In genomic region chr9:65547844-65548243, GRCm38 (mm10) we compare ENCODE assay signal across 15 mouse cellular contexts. TPM values are rescaled to one million over a fixed set of nuclear protein-coding genes. Genes with fewer than 3 reads are reported as not detected.
A peak's percentile ranks its signal among the peaks of the same experiment; 100 is the strongest.
DNase-seq lines count a peak whose midpoint lies in the region; ATAC-seq and TF ChIP-seq lines count a peak whose summit lies in the region.
"Had no signal": no experiment of that assay in that cellular context is flagged by ENCODE, and none has a peak within 500 bp of the region (broad histone marks: within the 10 kb centered on the region; RNA-seq: fewer than 3 reads in every experiment).

No protein-coding gene starts in this region.

- H3K4me3 ChIP-seq in forebrain, embryonic 10.5 days = no peak overlapping the region
- no peak overlapping the region for H3K4me3 ChIP-seq in forebrain, embryonic 13.5 days
- H3K4me3 ChIP-seq in liver, embryonic 12.5 days = no peak overlapping the region
- H3K4me3 ChIP-seq in embryonic facial prominence, embryonic 13.5 days = no peak overlapping the region
- H3K4me3 ChIP-seq in liver, postnatal 0 days (ENCODE audit: low read depth, low read length) = no peak overlapping the region
- H3K4me3 ChIP-seq: erythroblast, embryonic 14.5 days; midbrain, embryonic 12.5 days had no signal

- no peak for TF ChIP-seq CTCF in liver, postnatal 0 days (IDR thresholded peaks at IDR 0.05; ENCODE audit: low read depth)

- no peak for ATAC-seq in forebrain, embryonic 13.5 days
- no peak for ATAC-seq in liver, embryonic 12.5 days
- ATAC-seq in embryonic facial prominence, embryonic 13.5 days (ENCODE audit: insufficient number of reproducible peaks, insufficient read depth, low FRiP score, low TSS enrichment, low read depth) = no peak
- ATAC-seq in liver, postnatal 0 days = no peak

- 0 out of 2 replicates have a peak, but pooled peaks cover 2% of the 10 kb centered on the region for H3K36me3 ChIP-seq in forebrain, embryonic 10.5 days (replicated peaks)
- H3K36me3 ChIP-seq in forebrain, embryonic 13.5 days (ENCODE audit: poor library complexity, severe bottlenecking) = no peaks in the 10 kb centered on the region
- peaks cover 17% of the 10 kb centered on the region for H3K36me3 ChIP-seq in liver, embryonic 12.5 days
- 0 out of 2 replicates have a peak, but pooled peaks cover 4% of the 10 kb centered on the region for H3K36me3 ChIP-seq in embryonic facial prominence, embryonic 13.5 days
- peaks cover 7% of the 10 kb centered on the region; the same call in 1 of the 2 replicates for H3K36me3 ChIP-seq in liver, postnatal 0 days (replicated peaks; ENCODE audit: insufficient read depth, low read length)
- H3K36me3 ChIP-seq: midbrain, embryonic 12.5 days had no signal

- no peaks in the 10 kb centered on the region for H3K9me3 ChIP-seq in forebrain, embryonic 10.5 days
- H3K9me3 ChIP-seq in forebrain, embryonic 13.5 days (replicated peaks) = no peaks in the 10 kb centered on the region
- no peaks in the 10 kb centered on the region for H3K9me3 ChIP-seq in liver, embryonic 12.5 days (replicated peaks)
- H3K9me3 ChIP-seq in embryonic facial prominence, embryonic 13.5 days = no peaks in the 10 kb centered on the region
- H3K9me3 ChIP-seq in liver, postnatal 0 days (ENCODE audit: low read length) = no peaks in the 10 kb centered on the region
- H3K9me3 ChIP-seq: midbrain, embryonic 12.5 days had no signal

- TF ChIP-seq EP300 in liver, postnatal 0 days (IDR thresholded peaks at IDR 0.05; ENCODE audit: low read depth) = no peak

- no peak overlapping the region for H3K9ac ChIP-seq in forebrain, embryonic 13.5 days
- H3K9ac ChIP-seq in liver, embryonic 12.5 days = no peak overlapping the region
- 0 out of 2 replicates have a peak overlapping the region, but pooled peaks have one; percentile 49 for H3K9ac ChIP-seq in embryonic facial prominence, embryonic 13.5 days
- no peak overlapping the region for H3K9ac ChIP-seq in liver, postnatal 0 days (replicated peaks)
- H3K9ac ChIP-seq: midbrain, embryonic 12.5 days had no signal

- WGBS in forebrain, embryonic 10.5 days = 75% methylated on average over 4 of the region's 4 CpGs
- WGBS in forebrain, embryonic 13.5 days = 76% methylated on average over 4 of the region's 4 CpGs
- WGBS in liver, embryonic 12.5 days (ENCODE audit: insufficient replicate concordance) = 74% methylated on average over 4 of the region's 4 CpGs
- WGBS in embryonic facial prominence, embryonic 13.5 days = 55% methylated on average over 4 of the region's 4 CpGs
- WGBS in liver, postnatal 0 days (ENCODE audit: insufficient replicate concordance) = 56% methylated on average over 4 of the region's 4 CpGs

- no peak for DNase-seq in forebrain, embryonic 10.5 days (ENCODE audit: extremely low spot score, low spot score)
- no peak for DNase-seq in liver
- peak; percentile 11 for DNase-seq in liver, postnatal 0 days
- DNase-seq in layer of hippocampus, postnatal 14 days (ENCODE audit: low spot score in 2 of 2) = no peak
- DNase-seq in cerebellum, adult 18-20 months = no peak
- DNase-seq: kidney, adult 11 months; right cerebral cortex, postnatal 14 days had no signal

- no peak overlapping the region for H3K4me2 ChIP-seq in forebrain, embryonic 13.5 days
- no peak overlapping the region for H3K4me2 ChIP-seq in liver, embryonic 12.5 days
- no peak overlapping the region for H3K4me2 ChIP-seq in embryonic facial prominence, embryonic 13.5 days
- H3K4me2 ChIP-seq in liver, postnatal 0 days (ENCODE audit: low read depth, low read length) = no peak overlapping the region
- H3K4me2 ChIP-seq: heart, embryonic 11.5 days; midbrain, embryonic 12.5 days had no signal

- peaks cover 47% of the 10 kb centered on the region for H3K4me1 ChIP-seq in forebrain, embryonic 10.5 days
- H3K4me1 ChIP-seq in forebrain, embryonic 13.5 days = peaks cover 21% of the 10 kb centered on the region
- H3K4me1 ChIP-seq in liver, embryonic 12.5 days = peaks cover 76% of the 10 kb centered on the region
- H3K4me1 ChIP-seq in embryonic facial prominence, embryonic 13.5 days = peaks cover 54% of the 10 kb centered on the region
- H3K4me1 ChIP-seq in liver, postnatal 0 days (ENCODE audit: insufficient read depth) = peaks cover 67% of the 10 kb centered on the region

- no peaks in the 10 kb centered on the region for H3K27me3 ChIP-seq in forebrain, embryonic 10.5 days (ENCODE audit: poor library complexity, severe bottlenecking)
- no peaks in the 10 kb centered on the region for H3K27me3 ChIP-seq in forebrain, embryonic 13.5 days
- H3K27me3 ChIP-seq in liver, embryonic 12.5 days (replicated peaks) = no peaks in the 10 kb centered on the region
- H3K27me3 ChIP-seq in embryonic facial prominence, embryonic 13.5 days = no peaks in the 10 kb centered on the region
- H3K27me3 ChIP-seq in liver, postnatal 0 days (ENCODE audit: insufficient read depth, low read length) = no peaks in the 10 kb centered on the region
- H3K27me3 ChIP-seq: midbrain, embryonic 12.5 days had no signal

- H3K27ac ChIP-seq in forebrain, embryonic 10.5 days = peak overlapping the region; percentile 26; the same call in 1 of the 2 replicates
- H3K27ac ChIP-seq in forebrain, embryonic 13.5 days = no peak overlapping the region
- peak overlapping the region; percentile 37; the same call in 1 of the 2 replicates for H3K27ac ChIP-seq in liver, embryonic 12.5 days
- no peak overlapping the region for H3K27ac ChIP-seq in embryonic facial prominence, embryonic 13.5 days
- 0 out of 2 replicates have a peak overlapping the region, but pooled peaks have one; percentile 18 for H3K27ac ChIP-seq in liver, postnatal 0 days (ENCODE audit: low read depth)
- H3K27ac ChIP-seq: midbrain, embryonic 12.5 days had no signal

RNA-seq across cellular contexts. Expression of gene Ankdd1a, which starts 27.9 kb away (rescaled TPM):
- not detected in 2 replicates for polyA plus RNA-seq in forebrain, embryonic 10.5 days (2016; fragmentation: Nextera tagmentation; extraction: Ambion mirVana)
- 0.14 TPM in 1 of 2 replicates, not detected in the other for polyA plus RNA-seq in forebrain, embryonic 13.5 days (2015; fragmentation: Nextera tagmentation; extraction: Ambion mirVana)
- polyA plus RNA-seq in liver, embryonic 12.5 days (2016; fragmentation: Nextera tagmentation; extraction: Ambion mirVana) = not detected in 2 replicates
- not detected in 2 replicates for polyA plus RNA-seq in embryonic facial prominence, embryonic 13.5 days (2015; fragmentation: Nextera tagmentation; extraction: Ambion mirVana)
- polyA plus RNA-seq in liver, postnatal 0 days (2015; fragmentation: Nextera tagmentation; extraction: Ambion mirVana) = not detected in 2 replicates
- 1 to 10 TPM; 1.7 to 1.9 TPM for total RNA-seq in layer of hippocampus, postnatal 14 days (2021)
- total RNA-seq: ES-E14 had no signal
- polyA plus RNA-seq: erythroblast, embryonic 14.5 days; heart, embryonic 11.5 days; lung, embryonic 16.5 days had no signal

RNA-seq across cellular contexts. Expression of gene Plekho2, which starts 32.0 kb away (rescaled TPM):
- polyA plus RNA-seq in forebrain, embryonic 10.5 days (2016; fragmentation: Nextera tagmentation; extraction: Ambion mirVana) = 11.1 and 11.9 TPM in 2 replicates
- polyA plus RNA-seq in forebrain, embryonic 13.5 days (2015; fragmentation: Nextera tagmentation; extraction: Ambion mirVana) = 4.9 and 5.5 TPM in 2 replicates
- polyA plus RNA-seq in liver, embryonic 12.5 days (2016; fragmentation: Nextera tagmentation; extraction: Ambion mirVana) = 37.2 and 39.1 TPM in 2 replicates
- polyA plus RNA-seq in embryonic facial prominence, embryonic 13.5 days (2015; fragmentation: Nextera tagmentation; extraction: Ambion mirVana) = 12.6 TPM in 2 replicates
- 14.3 and 14.5 TPM in 2 replicates for polyA plus RNA-seq in liver, postnatal 0 days (2015; fragmentation: Nextera tagmentation; extraction: Ambion mirVana)
- 1 to 10 TPM; 7.5 to 9.4 TPM for total RNA-seq in layer of hippocampus, postnatal 14 days (2021)

RNA-seq across cellular contexts. Expression of gene Pif1, which starts 39.1 kb away (rescaled TPM):
- polyA plus RNA-seq in forebrain, embryonic 10.5 days (2016; fragmentation: Nextera tagmentation; extraction: Ambion mirVana) = 30.9 and 31.9 TPM in 2 replicates
- 21.2 and 21.5 TPM in 2 replicates for polyA plus RNA-seq in forebrain, embryonic 13.5 days (2015; fragmentation: Nextera tagmentation; extraction: Ambion mirVana)
- polyA plus RNA-seq in liver, embryonic 12.5 days (2016; fragmentation: Nextera tagmentation; extraction: Ambion mirVana) = 16.1 and 17.4 TPM in 2 replicates
- 15.4 and 18.4 TPM in 2 replicates for polyA plus RNA-seq in embryonic facial prominence, embryonic 13.5 days (2015; fragmentation: Nextera tagmentation; extraction: Ambion mirVana)
- 3.2 and 3.5 TPM in 2 replicates for polyA plus RNA-seq in liver, postnatal 0 days (2015; fragmentation: Nextera tagmentation; extraction: Ambion mirVana)
- total RNA-seq in layer of hippocampus, postnatal 14 days (2021) = under 1 TPM; 0.67 to 0.69 TPM

Comparison
In these comparisons a context has a peak if more than half of its experiments do, and no peak if none do; other contexts are left out.
1. H3K27ac ChIP-seq: peak in forebrain, embryonic 10.5 days (single experiment), liver, embryonic 12.5 days (single experiment) and liver, postnatal 0 days (single experiment); none in forebrain, embryonic 13.5 days (single experiment) and embryonic facial prominence, embryonic 13.5 days (single experiment).